Mouse (Mus musculus) 416B (cell line): Measurements from ENCODE around the gene Plcl2.
A peak's percentile ranks its signal among the peaks of the same experiment; 100 is the strongest.
"Not testable (repeated sequence)": the region's sequence is repeated elsewhere in the genome, so short reads cannot be mapped to it uniquely, and the experiment has no call there.

Source experiments
- DNase-seq: peaks from one replicate; pipeline ENCODE4 v3.0.0; 2011; ENCODE audit warnings: low read depth

Plcl2 gene

DNA sequence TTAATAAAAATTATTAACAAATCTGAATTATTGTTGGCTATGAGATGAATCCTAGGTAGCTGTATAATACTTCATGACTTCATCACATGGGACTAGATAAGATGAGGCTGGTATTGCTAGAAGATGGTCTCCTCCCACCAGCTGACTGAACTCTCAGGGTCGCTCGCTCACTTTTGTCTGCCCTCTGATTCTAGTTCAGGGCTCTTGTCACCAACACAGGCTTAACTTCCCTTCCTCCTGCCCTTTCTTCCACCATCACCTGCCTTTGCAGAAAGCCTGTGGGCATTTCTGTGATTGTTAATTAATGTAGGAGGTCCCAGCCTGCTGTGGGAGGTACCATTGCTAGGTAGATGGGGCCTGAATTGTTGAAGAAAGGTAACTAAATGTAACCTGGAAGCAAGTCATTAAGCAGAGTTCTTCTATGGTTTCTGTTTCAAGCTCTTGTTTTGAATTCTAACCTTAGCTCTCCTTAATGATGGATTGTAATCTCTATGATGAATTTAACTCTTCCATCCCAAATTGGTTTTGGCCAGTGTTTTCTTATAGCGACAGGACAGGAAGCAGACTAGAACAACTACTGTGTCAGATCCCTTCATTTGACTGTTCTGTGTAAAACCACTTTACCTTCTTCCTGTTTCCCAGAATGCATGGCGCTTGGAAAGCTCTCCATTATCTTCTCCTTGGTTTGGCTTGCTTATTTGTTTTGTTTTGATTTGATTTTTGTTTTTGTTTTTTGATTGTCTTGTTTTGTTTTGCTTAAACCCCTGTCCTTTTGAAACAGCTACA, 27.4 kb downstream of the Plcl2 start:
- DNase-seq = no peak

DNA sequence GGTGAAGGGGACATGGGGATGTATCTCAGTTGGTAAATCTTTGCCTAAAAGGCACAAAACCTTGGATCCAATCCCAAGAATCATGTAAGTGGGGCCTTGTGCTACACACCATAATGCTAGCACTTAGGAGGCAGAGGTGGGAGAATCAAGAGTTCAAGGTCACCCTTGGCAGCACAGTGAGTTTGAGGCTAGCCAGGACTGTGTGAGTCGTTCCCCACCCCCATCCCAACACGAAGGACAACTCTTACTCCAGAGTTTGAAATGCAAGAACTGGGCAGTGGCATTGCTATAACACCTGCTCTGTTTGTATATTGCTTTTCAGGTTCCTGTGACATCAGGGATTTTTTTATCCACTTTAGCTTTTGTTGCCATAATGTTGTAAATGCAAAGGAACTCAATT, 28.6 kb downstream of the Plcl2 start:
- peak; percentile 58 for DNase-seq

DNA sequence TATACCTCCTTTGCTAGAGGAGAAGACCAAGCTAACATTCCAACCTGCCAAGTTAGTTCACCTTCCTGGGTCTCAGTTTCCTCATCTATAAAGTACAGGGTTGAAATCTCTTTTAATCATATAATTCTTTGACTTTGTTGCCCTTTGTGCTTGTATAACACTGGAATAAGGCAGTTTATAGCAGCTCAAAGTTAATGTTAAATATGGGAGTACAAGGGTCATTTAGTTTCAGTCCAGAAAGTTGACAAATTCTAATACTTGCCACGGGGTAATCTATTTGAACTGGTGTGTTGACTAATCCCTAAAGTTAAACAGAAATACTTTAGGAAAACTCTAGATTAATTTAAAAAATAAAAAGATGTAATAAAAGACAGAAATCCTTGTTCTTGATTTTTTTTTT, 35.7 kb downstream of the Plcl2 start:
- DNase-seq = no peak

- DNase-seq = peak; percentile 61
Measured at GRCm38 (mm10) chr17:50545274-50545673, 36.1 kb downstream of the Plcl2 start.

- DNase-seq = no peak
Measured at GRCm38 (mm10) chr17:50552130-50552529, 42.9 kb downstream of the Plcl2 start.

GRCm38 (mm10) chr17:50557566-50558238, 48.5 kb downstream of the Plcl2 start:
- DNase-seq = no peak

DNA sequence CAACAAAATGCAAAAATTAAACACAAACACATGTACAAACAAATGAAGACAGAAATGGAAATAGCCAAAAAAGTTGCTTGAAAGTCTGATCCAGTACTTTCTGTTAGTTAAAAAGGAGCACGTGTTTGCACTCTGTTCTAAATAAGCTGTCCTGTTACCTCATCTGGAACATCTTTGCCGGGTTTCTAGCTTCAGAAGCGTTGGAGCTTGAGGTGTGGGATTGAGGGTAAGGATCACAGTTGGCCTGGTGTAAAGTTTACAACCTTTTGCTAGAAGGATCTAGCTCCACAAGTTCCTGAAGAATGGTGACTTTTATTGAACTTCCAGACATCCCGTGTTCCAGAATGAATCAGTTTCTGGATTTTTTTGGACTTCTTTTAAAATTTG, 49.0 kb downstream of the Plcl2 start:
- DNase-seq = no peak

- DNase-seq = peak; percentile 59
Measured at GRCm38 (mm10) chr17:50565376-50566123, 56.3 kb downstream of the Plcl2 start.

- DNase-seq = peak; percentile 79
Measured at GRCm38 (mm10) chr17:50568846-50569245, 59.6 kb downstream of the Plcl2 start.

GRCm38 (mm10) chr17:50570228-50570627, 61.0 kb downstream of the Plcl2 start:
- DNase-seq = not testable (repeated sequence)

GRCm38 (mm10) chr17:50570681-50571398, 61.6 kb downstream of the Plcl2 start:
- DNase-seq = peak; percentile 47

DNA sequence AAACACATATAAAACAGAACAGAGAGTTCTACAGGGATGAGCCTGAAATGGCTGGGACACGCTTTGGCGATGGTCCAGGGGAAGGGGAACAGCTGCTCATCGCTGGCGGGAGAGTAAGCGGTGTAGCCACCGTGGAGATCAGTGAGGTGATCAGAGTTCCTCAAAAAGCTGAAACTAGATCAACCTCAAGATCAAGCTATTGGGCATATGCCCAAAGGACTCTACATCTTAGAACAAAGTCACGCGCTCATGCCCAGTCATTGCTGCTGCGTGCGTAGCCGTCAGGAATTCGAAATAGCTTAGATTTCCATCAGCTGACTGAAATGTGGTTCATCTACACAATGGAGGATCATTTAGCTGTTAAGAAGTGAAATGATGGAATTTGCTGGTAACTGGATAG, 65.0 kb downstream of the Plcl2 start:
- peak; percentile 35 for DNase-seq

- DNase-seq = peak; percentile 36
Measured at GRCm38 (mm10) chr17:50580416-50580815, 71.2 kb downstream of the Plcl2 start.

DNA sequence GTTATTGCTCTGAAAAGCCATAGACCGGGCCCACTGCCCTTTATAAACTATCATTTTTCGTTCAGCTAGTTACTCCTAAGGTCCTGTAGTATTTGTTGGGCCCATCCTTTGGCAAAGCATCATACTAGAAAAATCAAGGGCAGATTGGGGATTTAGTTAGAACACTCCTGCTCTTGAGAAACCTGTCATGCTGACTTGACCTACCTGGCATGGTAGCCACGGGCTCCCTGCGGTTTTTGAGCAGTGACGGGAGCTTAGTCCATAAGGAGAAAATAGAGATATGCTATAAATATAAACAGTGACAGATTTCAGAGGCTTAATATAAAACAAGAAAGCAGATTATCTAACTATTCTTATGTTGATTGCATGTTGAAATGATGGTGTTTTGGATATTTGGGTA, 77.6 kb downstream of the Plcl2 start:
- no peak for DNase-seq

DNA sequence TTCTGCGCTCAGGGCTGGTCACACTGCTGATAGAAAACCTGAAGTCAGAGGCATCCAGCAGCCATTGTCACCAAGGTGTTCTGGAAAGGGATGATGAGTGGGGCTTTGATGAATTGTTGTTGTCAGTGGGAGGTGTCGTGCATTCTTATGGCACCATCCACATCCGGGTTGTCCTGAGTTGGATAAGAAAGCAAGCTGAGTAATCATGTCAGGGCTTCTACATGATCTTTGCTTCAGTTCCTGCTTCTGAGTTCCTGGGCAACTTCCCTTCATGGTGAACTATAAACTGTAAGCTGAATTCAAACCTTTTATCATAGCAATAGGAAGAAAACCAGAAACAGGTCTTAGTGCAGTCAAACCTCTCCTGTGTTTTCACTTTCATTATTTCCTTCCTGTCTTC, 78.7 kb downstream of the Plcl2 start:
- no peak for DNase-seq

DNA sequence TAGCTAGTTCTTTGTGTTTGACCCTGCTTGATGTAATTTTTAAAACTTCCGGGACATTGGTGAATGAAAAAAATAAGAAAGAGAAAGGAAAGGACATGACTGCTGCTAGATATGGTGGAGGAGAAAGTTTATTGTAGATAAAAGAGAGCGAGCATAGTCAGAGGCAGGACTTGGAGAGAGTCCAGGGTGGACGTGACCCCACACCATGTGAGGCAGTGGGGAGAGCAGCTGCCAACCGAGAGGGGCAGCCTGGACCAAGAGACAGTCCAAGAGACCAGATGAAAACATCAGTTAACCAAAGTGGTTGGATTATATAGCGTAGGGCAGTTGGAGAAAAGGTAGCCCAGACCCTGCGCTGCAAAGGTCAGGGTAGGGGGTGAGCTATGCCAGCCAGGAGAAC, 91.0 kb downstream of the Plcl2 start:
- DNase-seq = no peak

DNA sequence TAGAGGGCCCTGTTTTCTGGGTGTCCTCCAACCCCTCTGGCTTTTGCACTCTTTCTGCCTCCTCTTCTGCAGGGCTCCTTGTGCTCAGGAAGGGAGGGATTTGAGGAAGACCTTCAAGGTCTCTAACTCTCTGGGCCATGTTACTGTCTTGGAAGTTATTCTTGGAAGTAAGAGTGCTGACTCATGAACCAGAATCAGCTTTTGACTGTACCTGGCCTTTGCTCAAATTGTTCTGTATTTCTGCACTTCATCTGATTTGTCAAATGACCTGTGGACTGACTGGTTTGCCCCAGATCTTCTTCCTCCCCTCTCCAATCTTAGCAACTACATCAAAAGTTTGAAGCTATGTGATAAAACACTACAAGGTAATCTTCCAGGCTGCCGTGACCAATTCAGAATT, 91.5 kb downstream of the Plcl2 start:
- DNase-seq = no peak

GRCm38 (mm10) chr17:50606890-50607289, 97.7 kb downstream of the Plcl2 start:
- DNase-seq = no peak

GRCm38 (mm10) chr17:50609908-50610307, 100.7 kb downstream of the Plcl2 start:
- DNase-seq = no peak

- DNase-seq = no peak
Measured at GRCm38 (mm10) chr17:50620794-50621537, 111.8 kb downstream of the Plcl2 start.

- no peak for DNase-seq
Measured at GRCm38 (mm10) chr17:50621996-50622395, 112.8 kb downstream of the Plcl2 start.

GRCm38 (mm10) chr17:50625584-50625983, 116.4 kb downstream of the Plcl2 start:
- no peak for DNase-seq
